Mouse (Mus musculus) heart, embryonic 13.5 days (tissue): ENCODE data around the gene Ascl5. TPM values are rescaled to one million over a fixed set of nuclear protein-coding genes. Genes with fewer than 3 reads are reported as not detected.
A peak's percentile ranks its signal among the peaks of the same experiment; 100 is the strongest.

Experiments
- ATAC-seq: fragments of 200-750 bp; cut with Nextera tagmentation; 2 replicates; pipeline ENCODE4 v1.8.0; 2017; ENCODE audit warnings: moderate TSS enrichment; ENCODE audit not compliant: insufficient number of reproducible peaks, low FRiP score, low TSS enrichment; ENCODE audit errors: extremely low read depth
- H3K27ac ChIP-seq: fragments of 300-500 bp; sonication (generic); replicated peaks from 2 replicates; pipeline ENCODE4 v1.5.1; 2015; ENCODE audit warnings: moderate library complexity, mild to moderate bottlenecking, inconsistent platforms
- H3K27me3 ChIP-seq: fragments of 300-500 bp; sonication (generic); replicated peaks from 2 replicates; pipeline ENCODE4 v1.6.1; 2015; ENCODE audit warnings: mild to moderate bottlenecking, inconsistent platforms
- H3K36me3 ChIP-seq: fragments of 300-500 bp; sonication (generic); 2 replicates; pipeline ENCODE4 v1.6.1; 2015; ENCODE audit warnings: mild to moderate bottlenecking, inconsistent platforms
- H3K4me1 ChIP-seq: fragments of 300-500 bp; sonication (generic); 2 replicates; pipeline ENCODE4 v1.6.1; 2015; ENCODE audit warnings: inconsistent platforms
- H3K4me2 ChIP-seq: fragments of 300-500 bp; sonication (generic); 2 replicates; pipeline ENCODE4 v1.6.1; 2015; ENCODE audit warnings: inconsistent platforms, mild to moderate bottlenecking, moderate library complexity
- H3K4me3 ChIP-seq: fragments of 300-500 bp; sonication (generic); 2 replicates; pipeline ENCODE4 v1.5.1; 2015; ENCODE audit warnings: moderate library complexity, mild to moderate bottlenecking, inconsistent platforms
- H3K9ac ChIP-seq: fragments of 300-500 bp; sonication (generic); 2 replicates; pipeline ENCODE4 v1.6.1; 2015; ENCODE audit warnings: inconsistent platforms, mild to moderate bottlenecking, moderate library complexity
- H3K9me3 ChIP-seq: fragments of 300-500 bp; sonication (generic); 2 replicates; pipeline ENCODE4 v1.6.1; 2016; ENCODE audit warnings: inconsistent platforms
- WGBS: fragments of 180-500 bp; shearing (Covaris S2); methylation state at CpG from one replicate; pipeline ENCODE4 v1.1.7; 2015; ENCODE audit warnings: mixed read lengths; 5-methylcytosine and 5-hydroxymethylcytosine counted together
- polyA plus RNA-seq: library from polyadenylated mRNA; unstranded; fragments of >200 nt; fragmentation: Nextera tagmentation; extraction: Ambion mirVana; gene quantifications from 2 replicates; pipeline ENCODE4 v1.2.1, GENCODE M21; 2015

Gene Ascl5
- polyA plus RNA-seq, 1 experiment from 2014 or later: not detected

GRCm38 (mm10) chr1:136018390-136019189 lies 32.0 kb upstream of the Ascl5 start:
- Histone ChIP-seq H3K9me3 (no peaks in the 10 kb centered on the region), H3K4me1 (peaks cover 38% of the 10 kb centered on the region), H3K36me3 (peaks cover 40% of the 10 kb centered on the region), H3K4me2 (peak overlapping the region; percentile 95), H3K4me3 (peak overlapping the region; percentile 84), H3K27ac (peak overlapping the region; percentile 75), H3K9ac (peak overlapping the region; percentile 93), H3K27me3 (no peaks in the 10 kb centered on the region)
- peak; percentile 75; the same call in 1 of the 2 replicates for ATAC-seq
- WGBS: 3% methylated on average over 24 of the region's 24 CpGs

DNA sequence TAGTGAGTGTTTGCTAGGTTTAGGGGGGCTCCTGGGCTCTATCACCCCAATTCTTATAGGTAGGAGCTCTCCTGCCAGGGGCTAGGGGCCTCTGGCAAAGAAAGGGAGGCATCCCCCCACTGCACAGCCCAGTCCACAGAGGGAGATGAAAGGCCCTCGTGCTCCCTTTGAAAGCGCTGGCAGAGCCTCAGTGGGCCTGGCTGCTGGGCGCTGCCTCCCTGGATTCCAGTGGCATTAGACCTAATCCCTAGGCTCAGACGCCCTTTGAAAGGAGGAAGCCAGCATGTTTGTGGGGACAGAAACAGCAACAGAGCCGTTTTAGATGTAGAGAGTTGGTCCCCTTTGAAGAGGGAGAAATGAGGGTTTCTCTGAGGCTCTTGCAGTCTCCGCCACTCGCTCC lies 20.4 kb upstream of the Ascl5 start:
- Histone ChIP-seq H3K9me3 (no peaks in the 10 kb centered on the region), H3K4me3 (no peak overlapping the region), H3K4me2 (no peak overlapping the region), H3K4me1 (peaks cover 21% of the 10 kb centered on the region), H3K9ac (no peak overlapping the region), H3K36me3 (peaks cover 98% of the 10 kb centered on the region), H3K27me3 (no peaks in the 10 kb centered on the region), H3K27ac (0 out of 2 replicates have a peak overlapping the region, but pooled peaks have one; percentile 12)
- ATAC-seq: no peak
- WGBS: 61% methylated on average over 7 of the region's 7 CpGs

DNA sequence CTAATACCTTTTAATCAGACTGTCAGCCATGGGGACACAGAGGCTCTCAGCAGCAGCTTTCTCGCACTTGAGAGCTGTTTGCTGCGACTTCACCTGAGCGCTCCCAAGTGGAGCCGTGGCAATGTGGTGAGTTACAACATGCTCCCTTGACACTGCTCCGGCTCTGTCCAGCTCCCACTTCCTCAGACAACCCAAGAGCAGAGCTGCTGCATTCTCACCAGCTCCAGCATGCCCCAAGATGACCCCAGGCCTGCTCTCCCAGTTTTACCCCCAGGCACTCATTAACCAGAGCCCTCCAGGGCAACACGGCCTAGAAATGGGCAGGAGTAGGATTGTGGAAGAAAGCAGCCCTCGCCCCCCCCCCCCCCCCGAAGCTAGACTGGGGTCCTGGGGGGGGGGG lies 18.9 kb upstream of the Ascl5 start:
- H3K27ac ChIP-seq: no peak overlapping the region
- WGBS: 73% methylated on average over 6 of the region's 8 CpGs
- H3K4me2 ChIP-seq: no peak overlapping the region

GRCm38 (mm10) chr1:136032961-136033360 lies 17.6 kb upstream of the Ascl5 start:
- H3K27ac ChIP-seq: no peak overlapping the region
- H3K36me3 ChIP-seq: peaks cover 79% of the 10 kb centered on the region

More for the DNA sequence above, 18.9 kb upstream of the Ascl5 start:
- H3K4me3 ChIP-seq: no peak overlapping the region
- peaks cover 21% of the 10 kb centered on the region for H3K4me1 ChIP-seq
- H3K27me3 ChIP-seq: no peaks in the 10 kb centered on the region
- no peaks in the 10 kb centered on the region for H3K9me3 ChIP-seq
- no peak for ATAC-seq
- no peak overlapping the region for H3K9ac ChIP-seq
- peaks cover 92% of the 10 kb centered on the region for H3K36me3 ChIP-seq

DNA sequence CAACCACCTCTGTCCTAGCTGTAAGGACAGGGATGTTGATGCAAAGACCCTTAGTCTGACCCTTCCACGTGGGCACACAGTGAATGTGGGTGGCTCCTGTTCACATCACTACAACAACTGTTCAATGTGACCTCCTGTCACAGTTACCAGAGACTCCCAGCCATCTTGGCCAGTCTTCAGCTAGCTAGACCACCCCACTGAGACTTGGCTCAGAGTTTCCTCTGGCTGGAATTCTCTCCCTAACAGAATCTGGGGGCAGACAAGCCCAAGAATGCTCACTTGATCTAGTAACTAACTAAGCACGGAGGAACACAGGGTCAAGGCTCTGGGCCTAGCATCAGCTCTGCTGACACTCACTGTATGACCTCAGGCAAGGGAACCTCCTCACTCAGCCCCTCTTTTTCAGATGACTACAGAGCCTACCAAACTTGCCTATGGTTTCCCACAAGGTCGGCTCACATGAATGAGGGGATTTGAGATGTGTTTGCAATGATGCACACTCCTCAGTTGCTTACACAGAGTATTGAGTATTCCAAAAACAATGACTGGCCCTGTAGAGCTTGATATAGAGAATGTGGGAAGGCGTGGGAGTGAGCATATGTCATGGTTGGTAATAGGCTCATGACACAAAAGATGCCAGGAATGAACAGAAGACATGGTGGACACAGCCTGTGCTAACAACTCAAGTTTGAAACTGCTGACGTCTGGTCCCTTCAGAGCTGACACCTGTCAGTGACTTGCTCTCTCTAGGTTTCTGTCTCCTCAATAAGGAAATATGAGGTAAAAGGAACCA lies 11.7 kb upstream of the Ascl5 start:
- Histone ChIP-seq H3K4me1 (peaks cover 16% of the 10 kb centered on the region), H3K9me3 (no peaks in the 10 kb centered on the region), H3K4me3 (no peak overlapping the region), H3K27ac (no peak overlapping the region), H3K4me2 (no peak overlapping the region), H3K9ac (no peak overlapping the region), H3K27me3 (peaks cover 40% of the 10 kb centered on the region), H3K36me3 (peaks cover 21% of the 10 kb centered on the region)
- WGBS: 66% methylated on average over 5 of the region's 5 CpGs
- no peak for ATAC-seq

More at GRCm38 (mm10) chr1:136032961-136033360, 17.6 kb upstream of the Ascl5 start:
- H3K4me2 ChIP-seq: no peak overlapping the region
- WGBS: 37% methylated on average over 7 of the region's 7 CpGs
- H3K9ac ChIP-seq: no peak overlapping the region
- no peak for ATAC-seq
- H3K4me1 ChIP-seq: peaks cover 21% of the 10 kb centered on the region
- H3K4me3 ChIP-seq: no peak overlapping the region
- H3K9me3 ChIP-seq: no peaks in the 10 kb centered on the region
- no peaks in the 10 kb centered on the region for H3K27me3 ChIP-seq

DNA sequence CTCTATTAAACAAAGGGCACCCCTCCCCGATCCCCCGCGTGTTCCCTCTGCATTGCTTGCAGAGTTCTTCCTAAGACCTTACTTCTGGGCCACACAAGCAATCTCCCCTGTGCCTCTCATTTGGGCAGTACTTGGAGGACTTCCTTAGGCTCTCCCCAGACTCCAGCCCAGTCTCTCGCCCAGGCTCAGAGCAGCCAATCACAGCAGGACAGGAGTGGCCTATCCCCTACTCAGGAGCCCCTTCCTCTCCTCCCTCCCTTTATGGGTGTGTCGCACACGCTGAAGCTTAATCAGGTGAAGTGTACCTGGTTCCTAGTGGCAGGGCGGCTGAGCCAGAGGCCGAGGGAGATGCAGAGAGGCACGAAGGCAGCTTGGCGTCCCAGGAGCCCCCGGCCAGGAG lies 10.2 kb upstream of the Ascl5 start:
- H3K27ac ChIP-seq: no peak overlapping the region
- 15% methylated on average over 11 of the region's 11 CpGs for WGBS
- no peak overlapping the region for H3K4me3 ChIP-seq
- H3K9me3 ChIP-seq: no peaks in the 10 kb centered on the region
- H3K36me3 ChIP-seq: peaks cover 6% of the 10 kb centered on the region
- no peak for ATAC-seq
- H3K4me2 ChIP-seq: 0 out of 2 replicates have a peak overlapping the region, but pooled peaks have one; percentile 18
- H3K27me3 ChIP-seq: peaks cover 49% of the 10 kb centered on the region
- H3K9ac ChIP-seq: peak overlapping the region; percentile 45; the same call in 1 of the 2 replicates
- H3K4me1 ChIP-seq: peaks cover 16% of the 10 kb centered on the region

- peaks cover 16% of the 10 kb centered on the region for H3K4me1 ChIP-seq
- H3K4me3 ChIP-seq: no peak overlapping the region
- H3K9ac ChIP-seq: peak overlapping the region; percentile 45; the same call in 1 of the 2 replicates
- peaks cover 49% of the 10 kb centered on the region for H3K27me3 ChIP-seq
- H3K27ac ChIP-seq: no peak overlapping the region
- no peaks in the 10 kb centered on the region for H3K9me3 ChIP-seq
- 20% methylated on average over 4 of the region's 4 CpGs for WGBS
- H3K36me3 ChIP-seq: peaks cover 1% of the 10 kb centered on the region; the same call in 1 of the 2 replicates
- 0 out of 2 replicates have a peak overlapping the region, but pooled peaks have one; percentile 18 for H3K4me2 ChIP-seq
- ATAC-seq: no peak; the same call in 1 of the 2 replicates
Measured at GRCm38 (mm10) chr1:136040874-136041273, 9.7 kb upstream of the Ascl5 start.

DNA sequence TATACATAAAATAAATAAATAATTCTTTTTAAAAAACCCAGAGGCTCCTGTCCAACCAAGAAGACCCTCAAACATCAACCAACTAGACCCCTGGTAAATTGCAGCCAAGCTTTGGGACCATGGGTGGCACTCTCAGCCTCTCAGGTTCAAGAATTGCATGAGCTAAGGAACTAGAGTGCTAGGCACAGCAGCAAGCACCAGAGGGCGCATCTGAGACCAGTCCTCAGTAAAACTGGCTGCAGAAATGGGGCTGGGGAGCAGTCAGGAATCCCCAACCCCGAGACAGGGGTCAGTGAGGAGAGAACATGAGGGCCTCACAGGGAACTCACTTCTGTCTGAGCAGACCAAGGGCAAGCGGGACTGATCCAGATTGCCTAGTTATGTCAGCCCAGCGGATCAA lies 4.8 kb upstream of the Ascl5 start:
- no peaks in the 10 kb centered on the region for H3K36me3 ChIP-seq
- H3K27me3 ChIP-seq: peaks cover 72% of the 10 kb centered on the region
- peaks cover 17% of the 10 kb centered on the region for H3K4me1 ChIP-seq
- no peaks in the 10 kb centered on the region for H3K9me3 ChIP-seq
- no peak overlapping the region for H3K4me2 ChIP-seq
- no peak overlapping the region for H3K9ac ChIP-seq
- ATAC-seq: no peak
- H3K27ac ChIP-seq: no peak overlapping the region
- 10% methylated on average over 4 of the region's 4 CpGs for WGBS
- H3K4me3 ChIP-seq: no peak overlapping the region

DNA sequence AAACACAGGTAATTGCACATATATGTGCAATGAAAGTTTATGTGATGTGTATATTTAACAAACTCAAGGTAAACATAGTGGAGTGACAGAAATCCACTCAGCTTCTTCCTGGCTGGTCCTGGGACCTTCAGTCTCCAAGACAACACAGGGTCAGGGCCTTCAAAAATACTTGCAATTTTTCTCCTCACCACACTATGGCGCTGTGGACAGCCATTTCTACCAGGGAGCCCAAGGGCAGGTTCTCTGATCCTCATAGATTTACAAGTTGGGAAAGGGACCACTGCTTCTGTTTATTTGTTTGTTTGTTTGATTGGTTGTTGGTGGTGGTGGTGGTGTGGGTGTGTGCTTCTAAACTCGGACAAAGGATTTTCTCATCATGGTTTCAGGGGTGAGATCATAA lies 3.2 kb upstream of the Ascl5 start:
- 9% methylated on average over 2 of the region's 2 CpGs for WGBS
- H3K4me1 ChIP-seq: peaks cover 18% of the 10 kb centered on the region
- H3K36me3 ChIP-seq: no peaks in the 10 kb centered on the region
- H3K4me3 ChIP-seq: no peak overlapping the region
- H3K9me3 ChIP-seq: no peaks in the 10 kb centered on the region
- H3K27me3 ChIP-seq: peaks cover 71% of the 10 kb centered on the region
- no peak for ATAC-seq
- H3K9ac ChIP-seq: no peak overlapping the region
- no peak overlapping the region for H3K27ac ChIP-seq
- no peak overlapping the region for H3K4me2 ChIP-seq

- Histone ChIP-seq H3K27me3 (peaks cover 71% of the 10 kb centered on the region), H3K9ac (no peak overlapping the region), H3K27ac (no peak overlapping the region), H3K4me1 (peaks cover 23% of the 10 kb centered on the region), H3K9me3 (no peaks in the 10 kb centered on the region), H3K4me2 (no peak overlapping the region), H3K36me3 (no peaks in the 10 kb centered on the region), H3K4me3 (no peak overlapping the region)
- 63% methylated on average over 9 of the region's 9 CpGs for WGBS
- ATAC-seq: no peak
Measured at GRCm38 (mm10) chr1:136047894-136048293, 2.7 kb upstream of the Ascl5 start.

DNA sequence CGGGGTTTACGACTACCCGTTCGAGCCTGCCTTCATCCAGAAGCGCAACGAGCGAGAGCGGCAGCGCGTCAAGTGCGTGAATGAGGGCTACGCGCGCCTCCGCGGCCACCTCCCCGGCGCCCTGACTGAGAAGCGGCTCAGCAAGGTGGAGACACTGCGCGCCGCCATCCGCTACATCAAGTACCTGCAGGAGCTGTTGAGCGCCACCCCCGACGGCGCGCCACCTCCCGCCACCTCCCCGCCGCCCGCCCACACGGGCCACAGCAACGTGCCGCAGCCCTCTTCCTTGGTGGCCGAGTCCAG lies 360 bp downstream of the Ascl5 start:
- 1% methylated on average over 36 of the region's 36 CpGs for WGBS
- no peak overlapping the region for H3K27ac ChIP-seq
- H3K4me2 ChIP-seq: peak overlapping the region; percentile 61
- H3K27me3 ChIP-seq: peaks cover 80% of the 10 kb centered on the region
- H3K4me1 ChIP-seq: peaks cover 34% of the 10 kb centered on the region
- no peaks in the 10 kb centered on the region for H3K36me3 ChIP-seq
- no peaks in the 10 kb centered on the region for H3K9me3 ChIP-seq
- peak overlapping the region; percentile 41 for H3K4me3 ChIP-seq
- no peak for ATAC-seq
- peak overlapping the region; percentile 1; the same call in 1 of the 2 replicates for H3K9ac ChIP-seq
